Mouse (Mus musculus): ENCODE data around the gene Mest. TPM values are rescaled to one million over a fixed set of nuclear protein-coding genes. Genes with fewer than 3 reads are reported as not detected.

Mest gene
- polyA plus RNA-seq, 1 experiment, result 8.4 TPM

GRCm38 (mm10) chr6:30694209-30694608 lies 29.1 kb upstream of the Mest start:
- no peak overlapping the region for H3K27ac ChIP-seq (ENCODE audit: insufficient read depth, low read depth, low read length)
- no peaks in the 10 kb centered on the region for H3K27me3 ChIP-seq (replicated peaks; ENCODE audit: control insufficient read depth, insufficient read depth, low read length)
- peaks cover 4% of the 10 kb centered on the region; the same call in 1 of the 2 replicates for H3K4me1 ChIP-seq (ENCODE audit: control insufficient read depth, insufficient read depth, low read length)
- H3K4me3 ChIP-seq (ENCODE audit: insufficient read depth, low read depth, low read length), result no peak overlapping the region
- no peak for DNase-seq
- no peaks in the 10 kb centered on the region for H3K36me3 ChIP-seq (ENCODE audit: control insufficient read depth, insufficient read depth, low read length)
- 48% methylated on average over 6 of the region's 6 CpGs for WGBS
- TF ChIP-seq POLR2A (IDR thresholded peaks at IDR 0.05; ENCODE audit: low read depth, low read length) (no peak), CTCF (conservative IDR thresholded peaks at IDR 0.05; ENCODE audit: insufficient read depth, insufficient read length, low read depth, low read length) (no peak)

DNA sequence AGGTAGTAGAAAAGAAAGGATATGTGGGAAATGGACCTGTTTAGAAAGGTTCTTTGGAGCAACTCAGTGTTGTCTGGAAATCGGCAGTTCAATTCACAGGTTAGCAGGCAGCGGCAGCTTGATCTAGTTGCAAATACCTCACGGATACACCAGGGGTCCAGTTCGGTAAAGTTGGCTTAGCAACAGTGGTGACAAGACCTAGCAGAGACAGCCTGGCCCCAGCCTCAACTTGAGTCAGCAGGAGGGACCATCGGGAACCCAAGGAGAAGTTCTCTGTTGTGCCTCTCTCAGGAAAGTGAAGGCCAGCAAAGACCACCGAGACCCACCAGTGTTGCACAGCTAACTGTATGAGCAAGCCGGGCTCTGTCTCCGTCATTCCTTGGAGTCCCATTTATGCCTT lies 28.2 kb upstream of the Mest start:
- Histone ChIP-seq H3K27me3 (replicated peaks; ENCODE audit: control insufficient read depth, insufficient read depth, low read length) (no peaks in the 10 kb centered on the region), H3K4me1 (ENCODE audit: control insufficient read depth, insufficient read depth, low read length) (peaks cover 4% of the 10 kb centered on the region; the same call in 1 of the 2 replicates), H3K36me3 (ENCODE audit: control insufficient read depth, insufficient read depth, low read length) (no peaks in the 10 kb centered on the region), H3K27ac (ENCODE audit: insufficient read depth, low read depth, low read length) (no peak overlapping the region), H3K4me3 (ENCODE audit: insufficient read depth, low read depth, low read length) (no peak overlapping the region)
- WGBS, result 94% methylated on average over 8 of the region's 8 CpGs
- no peak for DNase-seq
- TF ChIP-seq CTCF (conservative IDR thresholded peaks at IDR 0.05; ENCODE audit: insufficient read depth, insufficient read length, low read depth, low read length) (no peak), POLR2A (IDR thresholded peaks at IDR 0.05; ENCODE audit: low read depth, low read length) (no peak)

- TF ChIP-seq CTCF (conservative IDR thresholded peaks at IDR 0.05; ENCODE audit: insufficient read depth, insufficient read length, low read depth, low read length), result no peak
- TF ChIP-seq POLR2A (IDR thresholded peaks at IDR 0.05; ENCODE audit: low read depth, low read length), result no peak
- 67% methylated on average over 5 of the region's 5 CpGs for WGBS
- no peak for DNase-seq
Measured at GRCm38 (mm10) chr6:30697464-30697863, 25.9 kb upstream of the Mest start.

DNA sequence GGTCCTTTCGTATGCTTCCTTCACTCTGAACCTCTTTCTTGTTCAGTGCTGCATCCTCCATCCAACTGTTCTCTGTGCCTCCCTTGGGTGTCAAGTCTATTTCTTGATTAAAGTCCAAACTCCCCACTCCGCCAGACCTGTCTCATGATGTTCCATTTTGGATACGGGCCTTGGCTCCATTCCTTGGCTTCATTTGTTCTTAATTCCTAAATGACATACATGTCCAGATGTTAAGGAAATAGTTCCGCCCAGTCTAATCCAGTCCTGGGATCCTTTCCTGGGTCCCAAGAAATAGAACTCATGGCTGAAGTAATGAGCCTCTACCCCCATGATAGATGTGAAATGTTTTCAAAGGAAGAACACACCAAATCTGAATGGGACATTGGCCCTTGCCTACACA lies 25.3 kb upstream of the Mest start:
- no peaks in the 10 kb centered on the region for H3K4me1 ChIP-seq (ENCODE audit: control insufficient read depth, insufficient read depth, low read length)
- whole genome bisulfite sequencing, result 95% methylated on average over 4 of the region's 4 CpGs
- no peaks in the 10 kb centered on the region for H3K36me3 ChIP-seq (ENCODE audit: control insufficient read depth, insufficient read depth, low read length)
- TF ChIP-seq POLR2A (IDR thresholded peaks at IDR 0.05; ENCODE audit: low read depth, low read length) (no peak), CTCF (conservative IDR thresholded peaks at IDR 0.05; ENCODE audit: insufficient read depth, insufficient read length, low read depth, low read length) (no peak)
- H3K27me3 ChIP-seq (replicated peaks; ENCODE audit: control insufficient read depth, insufficient read depth, low read length), result no peaks in the 10 kb centered on the region
- no peak overlapping the region for H3K4me3 ChIP-seq (ENCODE audit: insufficient read depth, low read depth, low read length)
- H3K27ac ChIP-seq (ENCODE audit: insufficient read depth, low read depth, low read length), result no peak overlapping the region
- no peak for DNase-seq

More at GRCm38 (mm10) chr6:30697464-30697863, 25.9 kb upstream of the Mest start:
- no peak overlapping the region for H3K4me3 ChIP-seq (ENCODE audit: insufficient read depth, low read depth, low read length)
- H3K27me3 ChIP-seq (replicated peaks; ENCODE audit: control insufficient read depth, insufficient read depth, low read length), result no peaks in the 10 kb centered on the region
- H3K27ac ChIP-seq (ENCODE audit: insufficient read depth, low read depth, low read length), result no peak overlapping the region
- H3K36me3 ChIP-seq (ENCODE audit: control insufficient read depth, insufficient read depth, low read length), result no peaks in the 10 kb centered on the region
- peaks cover 4% of the 10 kb centered on the region; the same call in 1 of the 2 replicates for H3K4me1 ChIP-seq (ENCODE audit: control insufficient read depth, insufficient read depth, low read length)

DNA sequence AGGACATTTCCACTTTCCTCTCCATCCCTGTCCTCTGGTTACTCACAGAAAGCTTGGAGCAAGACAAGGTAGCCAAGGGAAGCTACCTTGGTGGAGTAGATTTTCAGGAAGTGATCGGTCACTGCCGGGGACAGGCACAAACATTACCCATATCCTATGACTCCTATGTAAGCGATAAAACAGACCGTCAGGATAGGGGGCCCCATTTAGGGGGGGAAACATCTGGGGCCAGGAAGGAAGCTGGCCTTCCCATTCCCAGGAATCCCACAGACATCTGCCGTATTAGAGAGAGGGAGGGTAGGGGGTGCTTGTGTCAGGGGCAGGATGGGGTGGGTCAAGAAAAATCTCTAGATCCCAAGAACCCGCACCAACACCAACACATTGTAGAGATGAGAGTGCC lies 23.2 kb upstream of the Mest start:
- no peak overlapping the region for H3K27ac ChIP-seq (ENCODE audit: insufficient read depth, low read depth, low read length)
- no peak for TF ChIP-seq POLR2A (IDR thresholded peaks at IDR 0.05; ENCODE audit: low read depth, low read length)
- TF ChIP-seq CTCF (conservative IDR thresholded peaks at IDR 0.05; ENCODE audit: insufficient read depth, insufficient read length, low read depth, low read length), result no peak
- H3K4me1 ChIP-seq (ENCODE audit: control insufficient read depth, insufficient read depth, low read length), result no peaks in the 10 kb centered on the region
- DNase-seq, result no peak
- H3K36me3 ChIP-seq (ENCODE audit: control insufficient read depth, insufficient read depth, low read length), result no peaks in the 10 kb centered on the region
- no peak overlapping the region for H3K4me3 ChIP-seq (ENCODE audit: insufficient read depth, low read depth, low read length)
- 38% methylated on average over 6 of the region's 6 CpGs for WGBS
- H3K27me3 ChIP-seq (replicated peaks; ENCODE audit: control insufficient read depth, insufficient read depth, low read length), result no peaks in the 10 kb centered on the region

DNA sequence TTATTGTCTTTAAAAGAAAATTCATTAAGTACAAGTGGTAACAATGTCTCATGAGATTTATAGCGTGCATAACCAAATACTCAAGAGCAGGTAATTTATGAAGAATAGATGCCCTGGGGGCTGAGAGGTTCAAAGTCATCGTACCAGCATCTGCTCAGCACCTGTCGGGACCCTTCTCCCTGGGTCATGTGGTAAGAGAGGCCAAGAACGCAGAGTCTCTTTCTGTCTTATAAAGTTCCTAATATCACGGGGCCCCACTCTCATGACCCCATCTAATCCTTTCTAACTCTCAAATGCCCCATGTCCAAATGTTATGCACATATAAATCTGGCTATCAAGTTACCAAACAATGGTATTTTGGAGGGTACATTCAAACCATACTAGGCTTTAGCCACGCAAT lies 20.5 kb upstream of the Mest start:
- no peaks in the 10 kb centered on the region for H3K4me1 ChIP-seq (ENCODE audit: control insufficient read depth, insufficient read depth, low read length)
- no peaks in the 10 kb centered on the region for H3K36me3 ChIP-seq (ENCODE audit: control insufficient read depth, insufficient read depth, low read length)
- no peaks in the 10 kb centered on the region for H3K27me3 ChIP-seq (replicated peaks; ENCODE audit: control insufficient read depth, insufficient read depth, low read length)
- H3K27ac ChIP-seq (ENCODE audit: insufficient read depth, low read depth, low read length), result no peak overlapping the region
- WGBS, result 72% methylated on average over 6 of the region's 6 CpGs
- DNase-seq, result no peak
- TF ChIP-seq POLR2A (IDR thresholded peaks at IDR 0.05; ENCODE audit: low read depth, low read length), result no peak
- TF ChIP-seq CTCF (conservative IDR thresholded peaks at IDR 0.05; ENCODE audit: insufficient read depth, insufficient read length, low read depth, low read length), result no peak
- no peak overlapping the region for H3K4me3 ChIP-seq (ENCODE audit: insufficient read depth, low read depth, low read length)

DNA sequence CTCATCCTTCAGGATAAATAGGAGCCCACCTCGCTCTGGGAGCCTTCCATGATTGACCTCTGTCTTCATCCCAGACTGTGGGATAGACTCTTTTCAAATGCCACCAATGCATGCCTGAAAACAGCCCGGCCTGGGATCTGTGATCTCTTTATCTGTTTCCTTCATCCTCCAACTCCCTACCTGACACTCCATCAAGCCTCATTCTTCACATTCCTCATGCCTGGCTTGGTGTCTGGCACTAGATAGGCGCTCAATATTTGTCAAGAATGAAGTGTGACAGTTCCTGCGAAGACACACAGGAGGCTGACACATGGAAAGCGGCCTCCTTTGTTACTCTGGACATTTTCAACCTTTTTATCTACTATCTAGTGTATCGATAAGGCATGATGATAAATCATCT lies 19.9 kb upstream of the Mest start:
- 63% methylated on average over 6 of the region's 6 CpGs for WGBS
- no peak for TF ChIP-seq CTCF (conservative IDR thresholded peaks at IDR 0.05; ENCODE audit: insufficient read depth, insufficient read length, low read depth, low read length)
- TF ChIP-seq POLR2A (IDR thresholded peaks at IDR 0.05; ENCODE audit: low read depth, low read length), result no peak
- H3K27ac ChIP-seq (ENCODE audit: insufficient read depth, low read depth, low read length), result no peak overlapping the region
- no peak overlapping the region for H3K4me3 ChIP-seq (ENCODE audit: insufficient read depth, low read depth, low read length)
- no peaks in the 10 kb centered on the region for H3K27me3 ChIP-seq (replicated peaks; ENCODE audit: control insufficient read depth, insufficient read depth, low read length)
- H3K36me3 ChIP-seq (ENCODE audit: control insufficient read depth, insufficient read depth, low read length), result no peaks in the 10 kb centered on the region
- DNase-seq, result no peak
- no peaks in the 10 kb centered on the region for H3K4me1 ChIP-seq (ENCODE audit: control insufficient read depth, insufficient read depth, low read length)

Data from kidney, adult 2 months (tissue).